In the genomic region with DNA sequence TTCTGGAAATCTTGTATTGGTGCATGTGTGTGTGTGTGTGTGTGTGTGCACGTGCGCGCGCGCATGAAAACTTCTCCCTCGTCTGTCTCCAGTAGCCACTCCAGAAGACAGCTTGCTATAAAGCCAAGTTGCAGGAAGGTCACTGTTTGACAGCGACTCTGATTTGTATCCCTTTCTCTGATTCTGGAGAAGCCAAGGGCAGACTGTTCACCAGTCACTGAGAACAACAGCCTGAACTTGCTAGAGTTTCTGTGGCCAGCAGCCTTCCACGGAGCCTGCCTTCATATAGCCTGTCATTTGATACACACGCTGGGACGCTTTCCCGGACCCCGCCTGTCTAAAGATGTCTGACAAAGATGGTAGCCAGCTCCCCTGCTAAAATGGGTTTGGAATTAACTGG, we compare ENCODE assay signal across 1 mouse cellular context.
TF ChIP-seq lines count a peak whose summit lies in the region.

No protein-coding gene starts in this region.

TF ChIP-seq in CH12.LX, 34 proteins besides CTCF, POLR2A, EP300 and RAD21 (continued from another document):
- no peak for TF ChIP-seq BHLHE40 (IDR thresholded peaks at IDR 0.05; ENCODE audit: low read depth, low read length)
- no peak for TF ChIP-seq MYC (IDR thresholded peaks at IDR 0.05; ENCODE audit: low read depth, low read length)
- TF ChIP-seq MXI1 (IDR thresholded peaks at IDR 0.05; ENCODE audit: low read depth, low read length) = no peak
- no peak for TF ChIP-seq USF1 (IDR thresholded peaks at IDR 0.05; ENCODE audit: low read depth, low read length)
- TF ChIP-seq USF2 (conservative IDR thresholded peaks at IDR 0.05; ENCODE audit: low read depth, low read length) = no peak
- no peak for TF ChIP-seq JUND (conservative IDR thresholded peaks at IDR 0.05; ENCODE audit: low read depth, low read length)
- no peak for TF ChIP-seq RCOR1 (conservative IDR thresholded peaks at IDR 0.05; ENCODE audit: low read depth, low read length)
- TF ChIP-seq MAX (IDR thresholded peaks at IDR 0.05; ENCODE audit: low read length) = no peak
- TF ChIP-seq TCF12 (IDR thresholded peaks at IDR 0.05; ENCODE audit: low read depth, low read length) = no peak
- no peak for TF ChIP-seq IRF4 (IDR thresholded peaks at IDR 0.05; ENCODE audit: low read depth, low read length)
